Mouse (Mus musculus): Measurements from ENCODE around the gene Gipc3. TPM values are rescaled to one million over a fixed set of nuclear protein-coding genes. Genes with fewer than 3 reads are reported as not detected.

The Gipc3 gene
- total and polyA plus RNA-seq, 2 experiments from 2014 or later = 0.16 TPM; not detected in 1

DNA sequence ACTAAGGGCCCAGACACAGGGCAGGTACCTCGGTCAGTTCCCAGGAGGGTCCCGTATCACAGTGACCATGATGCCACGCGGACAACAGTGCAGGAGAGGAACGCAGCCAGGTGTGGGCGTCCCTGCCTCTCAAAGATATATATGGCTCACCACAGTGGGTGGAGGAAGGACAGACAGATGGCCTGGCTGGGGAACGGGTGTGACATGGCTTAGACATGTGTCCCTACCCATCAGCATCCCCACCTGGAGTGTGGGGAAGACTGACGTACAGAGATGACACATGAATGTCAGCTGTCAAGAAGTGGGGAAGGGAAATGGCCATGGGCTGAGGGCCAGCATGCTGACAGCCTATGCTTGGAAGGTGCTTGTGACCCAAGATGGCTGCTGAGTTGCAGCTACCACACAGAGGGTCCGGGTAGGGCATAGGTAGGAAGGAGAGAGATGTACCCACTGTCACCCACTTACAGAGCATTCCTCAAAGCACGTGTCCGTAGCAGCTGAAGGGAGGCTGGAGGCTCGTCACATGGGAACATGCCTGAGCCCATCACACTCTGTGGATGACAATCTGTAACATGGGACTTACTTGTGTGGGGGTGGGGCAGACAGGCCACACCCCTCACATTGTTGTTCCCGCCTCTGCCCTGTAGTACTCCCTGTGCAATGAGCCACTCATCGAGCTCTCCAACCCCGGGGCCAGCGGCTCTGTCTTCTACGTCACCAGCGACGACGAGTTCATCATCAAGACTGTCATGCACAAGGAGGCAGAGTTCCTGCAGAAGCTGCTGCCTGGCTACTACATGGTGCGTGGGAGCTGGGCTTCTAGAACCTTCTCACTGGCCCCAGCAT, 36.0 kb downstream of the Gipc3 start:
- TF ChIP-seq CTCF (IDR thresholded peaks at IDR 0.05; ENCODE audit: low read depth) = no peak
- H3K27me3 ChIP-seq (ENCODE audit: insufficient read depth, low read length) = no peaks in the 10 kb centered on the region
- H3K36me3 ChIP-seq (ENCODE audit: insufficient read depth, low read length) = peaks cover 60% of the 10 kb centered on the region
- WGBS = 94% methylated on average over 21 of the region's 21 CpGs
- no peak overlapping the region for H3K4me3 ChIP-seq (ENCODE audit: low read length)
- H3K4me1 ChIP-seq (ENCODE audit: insufficient read depth, low read length) = no peaks in the 10 kb centered on the region
- H3K9me3 ChIP-seq (ENCODE audit: low read length) = no peaks in the 10 kb centered on the region
- no peak overlapping the region for H3K27ac ChIP-seq
- ATAC-seq = no peak
- DNase-seq (ENCODE audit: low spot score) = no peak
- no peak overlapping the region for H3K9ac ChIP-seq (replicated peaks; ENCODE audit: low read length)
- no peak overlapping the region for H3K4me2 ChIP-seq (ENCODE audit: low read depth, low read length)

DNA sequence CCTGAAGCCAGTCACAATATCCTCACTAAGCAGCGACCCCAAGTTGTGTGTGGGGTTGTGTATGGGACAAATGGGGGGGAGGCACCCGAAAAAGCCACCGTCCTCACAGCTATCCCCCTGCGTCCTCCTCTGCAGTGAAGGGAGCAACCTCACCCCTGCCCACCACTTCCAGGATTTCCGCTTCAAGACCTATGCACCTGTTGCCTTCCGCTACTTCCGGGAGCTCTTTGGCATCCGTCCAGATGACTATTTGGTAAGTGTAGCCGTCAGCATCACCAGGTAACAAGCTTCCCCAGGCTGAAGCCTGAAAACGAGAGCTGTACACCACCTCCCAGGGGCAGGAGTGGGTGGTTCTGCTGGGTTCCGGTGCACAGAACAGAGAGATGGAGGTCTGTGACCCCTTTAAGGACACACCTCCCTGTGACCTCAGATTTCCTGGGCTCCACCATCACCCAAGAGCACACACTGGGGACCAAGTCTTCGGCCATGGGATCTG, 36.8 kb downstream of the Gipc3 start:
- Histone ChIP-seq H3K4me3 (ENCODE audit: low read length) (no peak overlapping the region), H3K27me3 (ENCODE audit: insufficient read depth, low read length) (no peaks in the 10 kb centered on the region), H3K27ac (no peak overlapping the region), H3K9me3 (ENCODE audit: low read length) (no peaks in the 10 kb centered on the region), H3K9ac (replicated peaks; ENCODE audit: low read length) (no peak overlapping the region), H3K4me2 (ENCODE audit: low read depth, low read length) (no peak overlapping the region), H3K36me3 (ENCODE audit: insufficient read depth, low read length) (peaks cover 52% of the 10 kb centered on the region), H3K4me1 (ENCODE audit: insufficient read depth, low read length) (no peaks in the 10 kb centered on the region)
- 92% methylated on average over 12 of the region's 12 CpGs for WGBS
- no peak for TF ChIP-seq CTCF (IDR thresholded peaks at IDR 0.05; ENCODE audit: low read depth)
- ATAC-seq = no peak
- DNase-seq (ENCODE audit: low spot score) = no peak

DNA sequence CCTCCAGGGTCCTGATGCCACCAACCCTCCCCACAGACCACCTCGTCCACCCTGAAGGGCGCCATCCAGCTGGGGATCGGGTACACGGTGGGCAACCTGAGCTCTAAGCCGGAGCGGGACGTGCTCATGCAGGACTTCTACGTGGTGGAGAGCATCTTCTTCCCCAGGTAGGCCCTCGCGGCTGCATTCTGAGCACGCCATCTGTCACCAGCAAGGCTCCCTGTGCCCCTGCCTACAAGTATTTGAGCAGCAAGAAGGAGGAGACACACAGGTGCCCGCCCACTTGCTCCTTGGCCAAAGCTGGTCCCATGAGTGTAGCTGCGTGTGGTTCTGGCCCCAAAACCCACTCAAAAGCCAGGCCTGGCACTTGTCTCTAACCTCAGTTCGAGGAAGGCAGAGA, 37.4 kb downstream of the Gipc3 start:
- ATAC-seq (no peak), DNase-seq (ENCODE audit: low spot score) (no peak)
- no peak for TF ChIP-seq CTCF (IDR thresholded peaks at IDR 0.05; ENCODE audit: low read depth)
- no peaks in the 10 kb centered on the region for H3K27me3 ChIP-seq (ENCODE audit: insufficient read depth, low read length)
- no peaks in the 10 kb centered on the region for H3K9me3 ChIP-seq (ENCODE audit: low read length)
- WGBS = 93% methylated on average over 14 of the region's 14 CpGs
- H3K36me3 ChIP-seq (ENCODE audit: insufficient read depth, low read length) = peaks cover 46% of the 10 kb centered on the region
- no peak overlapping the region for H3K27ac ChIP-seq
- no peak overlapping the region for H3K9ac ChIP-seq (replicated peaks; ENCODE audit: low read length)
- H3K4me2 ChIP-seq (ENCODE audit: low read depth, low read length) = no peak overlapping the region
- no peaks in the 10 kb centered on the region for H3K4me1 ChIP-seq (ENCODE audit: insufficient read depth, low read length)
- H3K4me3 ChIP-seq (ENCODE audit: low read length) = no peak overlapping the region

DNA sequence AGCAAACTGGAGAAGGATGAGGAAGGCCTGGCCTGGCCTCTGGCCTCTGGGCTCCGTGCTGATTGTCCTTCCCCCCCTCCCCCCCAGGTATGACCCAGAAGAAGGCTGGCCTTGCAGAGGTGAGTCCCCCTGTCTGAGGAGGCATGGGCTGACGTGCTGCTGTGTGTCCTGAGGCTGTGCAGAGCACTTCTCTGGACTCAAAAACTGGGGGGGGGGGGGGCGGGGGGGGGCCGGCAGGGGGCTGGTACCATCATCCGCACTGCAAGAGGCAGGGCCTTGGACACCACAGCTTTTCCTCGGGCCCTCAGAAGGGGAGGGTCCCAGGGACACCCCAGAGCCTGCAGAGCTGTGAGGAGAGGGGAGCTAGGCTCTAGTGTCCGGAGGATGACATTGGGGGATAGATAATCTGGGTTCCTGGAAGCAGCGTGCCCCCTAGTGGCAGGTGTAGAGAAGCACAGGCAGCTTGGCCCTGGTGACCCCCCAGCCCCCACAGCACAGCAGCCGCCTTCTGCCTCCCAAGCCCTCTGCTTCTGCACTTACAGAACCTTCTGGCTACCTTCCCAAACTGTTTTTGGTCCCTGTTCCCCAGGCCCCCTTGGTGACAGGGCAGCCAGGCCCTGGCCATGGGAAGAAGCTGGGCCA, 38.3 kb downstream of the Gipc3 start:
- ATAC-seq (peak; percentile 55; the same call in 1 of the 2 replicates), DNase-seq (ENCODE audit: low spot score) (peak; percentile 57)
- peaks cover 4% of the 10 kb centered on the region; the same call in 1 of the 2 replicates for H3K4me1 ChIP-seq (ENCODE audit: insufficient read depth, low read length)
- H3K4me3 ChIP-seq (ENCODE audit: low read length) = no peak overlapping the region
- H3K36me3 ChIP-seq (ENCODE audit: insufficient read depth, low read length) = peaks cover 36% of the 10 kb centered on the region
- no peak overlapping the region for H3K4me2 ChIP-seq (ENCODE audit: low read depth, low read length)
- no peak overlapping the region for H3K27ac ChIP-seq
- 19% methylated on average over 6 of the region's 9 CpGs for WGBS
- no peak overlapping the region for H3K9ac ChIP-seq (replicated peaks; ENCODE audit: low read length)
- no peaks in the 10 kb centered on the region for H3K9me3 ChIP-seq (ENCODE audit: low read length)
- peak; percentile 86 for TF ChIP-seq CTCF (IDR thresholded peaks at IDR 0.05; ENCODE audit: low read depth)
- H3K27me3 ChIP-seq (ENCODE audit: insufficient read depth, low read length) = no peaks in the 10 kb centered on the region

DNA sequence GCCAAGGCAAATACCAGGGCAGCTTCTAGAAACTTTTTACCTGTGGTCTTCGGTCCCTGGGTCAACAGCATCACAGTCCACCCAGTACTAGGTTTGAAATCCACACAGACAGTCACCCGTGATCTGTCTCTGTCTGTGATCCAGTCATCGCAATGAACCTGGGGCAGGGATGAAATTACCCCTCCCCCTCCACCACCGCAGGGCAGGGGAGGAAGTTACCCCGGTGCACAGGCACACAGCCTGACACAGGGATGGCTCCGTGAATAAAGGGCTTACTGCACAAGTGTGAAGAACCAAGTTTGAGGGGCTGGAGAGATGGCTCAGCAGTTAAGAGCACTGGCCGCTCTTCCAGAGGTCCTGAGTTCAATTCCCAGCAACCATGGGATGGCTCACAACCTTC, 39.3 kb downstream of the Gipc3 start:
- no peak for TF ChIP-seq CTCF (IDR thresholded peaks at IDR 0.05; ENCODE audit: low read depth)
- no peak overlapping the region for H3K4me3 ChIP-seq (ENCODE audit: low read length)
- WGBS = 81% methylated on average over 7 of the region's 7 CpGs
- H3K36me3 ChIP-seq (ENCODE audit: insufficient read depth, low read length) = peaks cover 28% of the 10 kb centered on the region
- no peak overlapping the region for H3K9ac ChIP-seq (replicated peaks; ENCODE audit: low read length)
- DNase-seq (ENCODE audit: low spot score) (no peak), ATAC-seq (no peak)
- H3K27me3 ChIP-seq (ENCODE audit: insufficient read depth, low read length) = no peaks in the 10 kb centered on the region
- H3K9me3 ChIP-seq (ENCODE audit: low read length) = no peaks in the 10 kb centered on the region
- peaks cover 4% of the 10 kb centered on the region; the same call in 1 of the 2 replicates for H3K4me1 ChIP-seq (ENCODE audit: insufficient read depth, low read length)
- no peak overlapping the region for H3K4me2 ChIP-seq (ENCODE audit: low read depth, low read length)
- H3K27ac ChIP-seq = no peak overlapping the region

DNA sequence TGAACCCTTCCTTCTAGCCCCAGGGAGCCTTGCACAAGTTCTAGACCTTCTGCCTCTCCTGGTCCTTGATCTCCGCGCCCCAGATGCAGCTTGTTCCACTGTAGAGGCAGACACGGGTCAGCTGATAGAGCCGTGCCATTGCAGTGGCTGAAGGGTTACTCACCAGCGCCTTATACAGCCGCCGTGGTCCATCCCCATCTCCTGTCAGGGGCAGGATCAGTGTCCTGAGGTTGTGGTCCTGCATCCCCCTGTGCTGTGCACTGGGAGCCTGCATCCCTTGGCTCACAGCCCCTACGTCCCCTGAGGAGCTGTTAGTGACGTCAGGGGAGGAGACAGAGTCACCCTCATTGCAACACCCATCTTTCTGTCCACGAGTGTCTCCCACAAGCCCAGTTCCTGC, 39.8 kb downstream of the Gipc3 start:
- WGBS = 80% methylated on average over 10 of the region's 10 CpGs
- DNase-seq (ENCODE audit: low spot score) (no peak), ATAC-seq (no peak)
- H3K9me3 ChIP-seq (ENCODE audit: low read length) = no peaks in the 10 kb centered on the region
- no peak overlapping the region for H3K4me3 ChIP-seq (ENCODE audit: low read length)
- no peak for TF ChIP-seq CTCF (IDR thresholded peaks at IDR 0.05; ENCODE audit: low read depth)
- H3K27me3 ChIP-seq (ENCODE audit: insufficient read depth, low read length) = no peaks in the 10 kb centered on the region
- H3K9ac ChIP-seq (replicated peaks; ENCODE audit: low read length) = no peak overlapping the region
- peaks cover 25% of the 10 kb centered on the region for H3K36me3 ChIP-seq (ENCODE audit: insufficient read depth, low read length)
- H3K27ac ChIP-seq = no peak overlapping the region
- peaks cover 4% of the 10 kb centered on the region; the same call in 1 of the 2 replicates for H3K4me1 ChIP-seq (ENCODE audit: insufficient read depth, low read length)
- H3K4me2 ChIP-seq (ENCODE audit: low read depth, low read length) = no peak overlapping the region

All from hindbrain, postnatal 0 days (tissue).